Mouse (Mus musculus) macrophage (primary cell): ENCODE data around the gene C1ql4. TPM values are rescaled to one million over a fixed set of nuclear protein-coding genes. Genes with fewer than 3 reads are reported as not detected.
"Not testable (repeated sequence)": the region's sequence is repeated elsewhere in the genome, so short reads cannot be mapped to it uniquely, and the experiment has no call there.

Source experiments
- H3K27ac ChIP-seq: fragments of 350-480 bp; formaldehyde crosslinking; 2 replicates; pipeline ENCODE4 v1.9.0; 2021
- H3K36me3 ChIP-seq: fragments of 350-480 bp; formaldehyde crosslinking; 2 replicates; pipeline ENCODE4 v1.9.0; 2021; ENCODE audit errors: inconsistent target
- H3K4me3 ChIP-seq: fragments of 350-480 bp; formaldehyde crosslinking; 2 replicates; pipeline ENCODE4 v1.9.0; 2021; ENCODE audit errors: inconsistent target
- H3K79me2 ChIP-seq: fragments of 350-480 bp; formaldehyde crosslinking; 2 replicates; pipeline ENCODE4 v1.9.0; 2021; ENCODE audit errors: inconsistent target
- WGBS: methylation state at CpG from one replicate; pipeline ENCODE4 v1.1.7; 2026; ENCODE audit warnings: inconsistent platforms; ENCODE audit not compliant: missing documents; 5-methylcytosine and 5-hydroxymethylcytosine counted together
- polyA plus RNA-seq: library from polyadenylated mRNA; stranded (reverse); fragments of 250-400 nt; gene quantifications from 3 replicates; pipeline ENCODE4 v1.2.4, GENCODE M21; 2018; ENCODE audit warnings: inconsistent platforms

The C1ql4 gene
- polyA plus RNA-seq, 1 experiment from 2014 or later: not detected

- Histone ChIP-seq H3K4me3 (peak within 1 kb of the TSS; percentile 18; the same call in 1 of the 2 replicates), H3K27ac (no peak within 1 kb of the TSS), H3K36me3 (no peaks in the 10 kb centered on the region), H3K79me2 (no peaks in the 10 kb centered on the region)
- 84% methylated on average over 8 of the region's 8 CpGs for WGBS
Observed at GRCm38 (mm10) chr15:99092870-99093269, 5.3 kb upstream of the C1ql4 start, which contains the start of gene Dnajc22. TSS of gene Dnajc22 (plus strand) at chr15:99093170.

GRCm38 (mm10) chr15:99089069-99089468 lies 1.5 kb upstream of the C1ql4 start:
- Histone ChIP-seq H3K36me3 (no peaks in the 10 kb centered on the region), H3K27ac (no peak overlapping the region), H3K79me2 (no peaks in the 10 kb centered on the region), H3K4me3 (no peak overlapping the region)
- WGBS: 55% methylated on average over 14 of the region's 14 CpGs

GRCm38 (mm10) chr15:99088292-99088691 lies 675 bp upstream of the C1ql4 start:
- Histone ChIP-seq H3K27ac (no peak overlapping the region), H3K36me3 (no peaks in the 10 kb centered on the region), H3K79me2 (no peaks in the 10 kb centered on the region), H3K4me3 (no peak overlapping the region)
- under 1% methylated on average over 26 of the region's 27 CpGs for WGBS

- no peaks in the 10 kb centered on the region for H3K79me2 ChIP-seq
- WGBS: 98% methylated on average over 4 of the region's 4 CpGs
- no peak overlapping the region for H3K27ac ChIP-seq
- no peaks in the 10 kb centered on the region for H3K36me3 ChIP-seq
- no peak overlapping the region for H3K4me3 ChIP-seq
Observed at GRCm38 (mm10) chr15:99085997-99086396, 1.6 kb downstream of the C1ql4 start.

GRCm38 (mm10) chr15:99084618-99085017 lies 3.0 kb downstream of the C1ql4 start:
- no peak overlapping the region for H3K4me3 ChIP-seq
- WGBS: 48% methylated on average over 18 of the region's 19 CpGs
- no peaks in the 10 kb centered on the region for H3K36me3 ChIP-seq
- no peaks in the 10 kb centered on the region for H3K79me2 ChIP-seq
- no peak overlapping the region for H3K27ac ChIP-seq

- Histone ChIP-seq H3K4me3 (no peak overlapping the region), H3K36me3 (no peaks in the 10 kb centered on the region), H3K27ac (no peak overlapping the region), H3K79me2 (no peaks in the 10 kb centered on the region)
- 46% methylated on average over 7 of the region's 11 CpGs for WGBS
Observed at GRCm38 (mm10) chr15:99083867-99084557, 3.6 kb downstream of the C1ql4 start.

- 68% methylated on average over 9 of the region's 9 CpGs for WGBS
- no peaks in the 10 kb centered on the region for H3K36me3 ChIP-seq
- H3K4me3 ChIP-seq: no peak overlapping the region
- no peaks in the 10 kb centered on the region for H3K79me2 ChIP-seq
- H3K27ac ChIP-seq: no peak overlapping the region
Observed at GRCm38 (mm10) chr15:99083258-99083657, 4.4 kb downstream of the C1ql4 start.

GRCm38 (mm10) chr15:99082840-99083239 lies 4.8 kb downstream of the C1ql4 start:
- Histone ChIP-seq H3K36me3 (no peaks in the 10 kb centered on the region), H3K79me2 (no peaks in the 10 kb centered on the region), H3K4me3 (no peak overlapping the region), H3K27ac (no peak overlapping the region)
- WGBS: 94% methylated on average over 16 of the region's 16 CpGs

GRCm38 (mm10) chr15:99082322-99082721 lies 5.3 kb downstream of the C1ql4 start:
- Histone ChIP-seq H3K79me2 (no peaks in the 10 kb centered on the region), H3K27ac (no peak overlapping the region), H3K36me3 (no peaks in the 10 kb centered on the region), H3K4me3 (no peak overlapping the region)
- WGBS: 95% methylated on average over 12 of the region's 12 CpGs

- Histone ChIP-seq H3K4me3 (no peak overlapping the region), H3K79me2 (peaks cover 8% of the 10 kb centered on the region; the same call in 1 of the 2 replicates), H3K36me3 (no peaks in the 10 kb centered on the region), H3K27ac (no peak overlapping the region)
- 73% methylated on average over 2 of the region's 3 CpGs for WGBS
Observed at GRCm38 (mm10) chr15:99079804-99080203, 7.8 kb downstream of the C1ql4 start.

- H3K36me3 ChIP-seq: no peaks in the 10 kb centered on the region
Observed at GRCm38 (mm10) chr15:99078181-99078910, 9.3 kb downstream of the C1ql4 start.

GRCm38 (mm10) chr15:99076011-99076410 lies 11.6 kb downstream of the C1ql4 start:
- no CpG with 5 or more reads among the region's 3 CpGs for WGBS

More at GRCm38 (mm10) chr15:99078181-99078910, 9.3 kb downstream of the C1ql4 start:
- 89% methylated on average over 15 of the region's 15 CpGs for WGBS
- peaks cover 8% of the 10 kb centered on the region; the same call in 1 of the 2 replicates for H3K79me2 ChIP-seq
- H3K27ac ChIP-seq: no peak overlapping the region
- H3K4me3 ChIP-seq: no peak overlapping the region

GRCm38 (mm10) chr15:99074600-99075333 lies 12.8 kb downstream of the C1ql4 start:
- Histone ChIP-seq H3K36me3 (no peaks in the 10 kb centered on the region), H3K27ac (peak overlapping the region; percentile 81), H3K79me2 (peaks cover 8% of the 10 kb centered on the region; the same call in 1 of the 2 replicates), H3K4me3 (peak overlapping the region; percentile 68)
- 2% methylated on average over 44 of the region's 44 CpGs for WGBS

More at GRCm38 (mm10) chr15:99076011-99076410, 11.6 kb downstream of the C1ql4 start:
- H3K27ac ChIP-seq, H3K79me2 ChIP-seq, H3K4me3 ChIP-seq, H3K36me3 ChIP-seq: not testable (repeated sequence)

GRCm38 (mm10) chr15:99074019-99074599 lies 13.5 kb downstream of the C1ql4 start, which contains the start of gene Troap:
TSS of gene Troap (plus strand) at chr15:99074575.
- Histone ChIP-seq H3K4me3 (peak within 1 kb of the TSS; percentile 68), H3K27ac (peak within 1 kb of the TSS; percentile 81), H3K79me2 (peaks cover 8% of the 10 kb centered on the region; the same call in 1 of the 2 replicates), H3K36me3 (no peaks in the 10 kb centered on the region)
- 23% methylated on average over 9 of the region's 9 CpGs for WGBS
